Mouse (Mus musculus) C2C12 (cell line): ENCODE measurements around the gene Treh. TPM values are rescaled to one million over a fixed set of nuclear protein-coding genes. Genes with fewer than 3 reads are reported as not detected.

Experiments
- H3K27me3 ChIP-seq: one replicate; pipeline ENCODE4 v1.6.1; 2011; ENCODE audit not compliant: control insufficient read depth, insufficient read depth, insufficient read length
- H3K36me3 ChIP-seq: one replicate; pipeline ENCODE4 v1.6.1; 2011; ENCODE audit not compliant: control insufficient read depth, insufficient read depth
- H3K4me3 ChIP-seq: one replicate; pipeline ENCODE4 v1.5.1; 2011; ENCODE audit warnings: mild to moderate bottlenecking, control low read depth; ENCODE audit not compliant: poor library complexity, insufficient read depth, severe bottlenecking
- H3K79me2 ChIP-seq: one replicate; pipeline ENCODE4 v1.6.1; 2011; ENCODE audit not compliant: control insufficient read depth, insufficient read depth
- H3K79me3 ChIP-seq: one replicate; pipeline ENCODE4 v1.6.1; 2011; ENCODE audit warnings: low read depth, control low read depth
- H3ac ChIP-seq: one replicate; pipeline ENCODE3; 2011; ENCODE audit warnings: low read depth; ENCODE audit not compliant: control insufficient read depth, insufficient read length
- CEBPB ChIP-seq: IDR thresholded peaks from one replicate; pipeline ENCODE4 v1.6.1; 2011; ENCODE audit warnings: low read depth, mild to moderate bottlenecking, control low read depth, moderate library complexity
- CTCF ChIP-seq: IDR thresholded peaks from one replicate; pipeline ENCODE4 v1.5.1; 2011; ENCODE audit not compliant: control insufficient read depth, insufficient read depth, insufficient read length
- FOSL1 ChIP-seq: IDR thresholded peaks from one replicate; pipeline ENCODE4 v1.8.0; 2011; ENCODE audit warnings: mild to moderate bottlenecking, low read length; ENCODE audit not compliant: poor library complexity, insufficient read depth, severe bottlenecking
- MAX ChIP-seq: IDR thresholded peaks from one replicate; pipeline ENCODE4 v1.6.1; 2011; ENCODE audit warnings: mild to moderate bottlenecking, control low read depth
- MYOD1 ChIP-seq: IDR thresholded peaks from one replicate; pipeline ENCODE4 v1.6.1; 2011; ENCODE audit warnings: low read depth; ENCODE audit not compliant: control insufficient read depth, insufficient read length
- MYOG ChIP-seq: IDR thresholded peaks from one replicate; pipeline ENCODE4 v1.6.1; 2011; ENCODE audit not compliant: control insufficient read depth, insufficient read length; ENCODE audit errors: extremely low read depth
- USF1 ChIP-seq: IDR thresholded peaks from one replicate; pipeline ENCODE4 v1.6.1; 2011; ENCODE audit warnings: low read depth, mild to moderate bottlenecking, control low read depth, moderate library complexity
- polyA plus RNA-seq: library from polyadenylated mRNA; unstranded; fragments of >200 nt; fragmentation: generic; extraction: Trizol; gene quantifications from one replicate; pipeline ENCODE4 v1.2.1, GENCODE M21; 2012; ENCODE audit warnings: missing spikeins

Treh gene
- polyA plus RNA-seq, 1 experiment, result not detected

DNA sequence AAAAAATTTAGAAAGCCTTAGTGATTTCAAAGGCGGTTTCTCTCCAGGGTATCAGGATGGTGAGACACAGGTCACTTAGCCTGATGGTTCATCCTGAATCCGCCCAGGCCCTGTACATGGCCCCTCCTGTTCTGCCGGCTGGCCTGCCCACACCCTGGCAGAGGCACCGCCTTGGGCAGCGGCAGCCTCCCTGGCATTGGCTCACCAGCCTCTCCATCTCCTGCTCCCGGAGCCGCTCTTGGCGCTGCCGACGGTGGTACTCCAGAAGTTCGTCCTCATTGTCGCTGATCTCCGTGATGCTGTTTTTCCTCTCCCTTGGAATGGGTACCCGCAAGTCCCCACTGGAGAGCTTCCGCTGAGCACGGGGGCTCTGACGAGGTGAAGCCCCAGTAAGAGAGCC is 42.1 kb downstream of the Treh start:
- TF ChIP-seq CEBPB (no peak), FOSL1 (no peak), MYOD1 (no peak), CTCF (no peak), USF1 (no peak), MAX (no peak), MYOG (no peak)
- Histone ChIP-seq H3K4me3 (no peak overlapping the region), H3K36me3 (peaks cover 54% of the 10 kb centered on the region)

DNA sequence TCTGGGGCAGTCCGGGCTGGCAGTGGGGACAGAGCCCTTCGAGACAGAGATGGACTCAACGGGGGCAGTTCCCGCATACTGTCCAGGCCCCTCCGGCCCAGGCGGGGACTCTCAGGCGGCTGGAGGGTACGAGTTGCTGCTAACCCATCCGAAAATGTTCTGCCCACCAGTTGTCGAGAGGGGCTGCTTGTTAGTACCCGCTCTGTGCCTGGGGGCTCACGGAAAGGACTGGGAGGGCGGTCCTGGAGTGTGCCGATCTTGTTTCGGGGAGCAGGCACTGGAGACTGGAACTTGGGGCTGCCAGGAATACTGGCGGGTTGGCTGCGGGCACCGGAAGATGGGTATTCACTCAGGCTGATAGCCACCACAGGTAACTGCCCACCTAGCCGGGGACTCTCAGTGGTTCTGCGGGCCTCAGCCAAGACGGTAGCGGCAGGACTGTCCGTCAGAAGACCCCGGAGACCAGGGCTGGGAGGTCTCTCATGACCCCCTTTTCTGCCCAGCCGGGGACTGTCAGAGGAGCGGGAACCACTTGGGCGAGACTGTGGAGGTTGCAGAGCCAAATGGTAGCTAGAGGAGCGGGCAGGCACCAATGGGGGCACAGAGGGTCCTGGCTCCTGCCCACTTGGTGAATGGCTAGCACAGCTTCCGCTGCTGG is 42.8 kb downstream of the Treh start:
- Histone ChIP-seq H3K79me2 (peaks cover 39% of the 10 kb centered on the region), H3K4me3 (no peak overlapping the region), H3K27me3 (no peaks in the 10 kb centered on the region), H3ac (no peak overlapping the region), H3K79me3 (peaks cover 16% of the 10 kb centered on the region), H3K36me3 (peaks cover 46% of the 10 kb centered on the region)
- no peak for TF ChIP-seq USF1
- no peak for TF ChIP-seq CTCF
- TF ChIP-seq MYOD1, result no peak
- TF ChIP-seq CEBPB, result no peak
- TF ChIP-seq MAX, result no peak

More for the DNA sequence above, 42.1 kb downstream of the Treh start:
- H3K79me3 ChIP-seq, result peaks cover 10% of the 10 kb centered on the region
- H3ac ChIP-seq, result no peak overlapping the region
- no peaks in the 10 kb centered on the region for H3K27me3 ChIP-seq
- H3K79me2 ChIP-seq, result peaks cover 32% of the 10 kb centered on the region

DNA sequence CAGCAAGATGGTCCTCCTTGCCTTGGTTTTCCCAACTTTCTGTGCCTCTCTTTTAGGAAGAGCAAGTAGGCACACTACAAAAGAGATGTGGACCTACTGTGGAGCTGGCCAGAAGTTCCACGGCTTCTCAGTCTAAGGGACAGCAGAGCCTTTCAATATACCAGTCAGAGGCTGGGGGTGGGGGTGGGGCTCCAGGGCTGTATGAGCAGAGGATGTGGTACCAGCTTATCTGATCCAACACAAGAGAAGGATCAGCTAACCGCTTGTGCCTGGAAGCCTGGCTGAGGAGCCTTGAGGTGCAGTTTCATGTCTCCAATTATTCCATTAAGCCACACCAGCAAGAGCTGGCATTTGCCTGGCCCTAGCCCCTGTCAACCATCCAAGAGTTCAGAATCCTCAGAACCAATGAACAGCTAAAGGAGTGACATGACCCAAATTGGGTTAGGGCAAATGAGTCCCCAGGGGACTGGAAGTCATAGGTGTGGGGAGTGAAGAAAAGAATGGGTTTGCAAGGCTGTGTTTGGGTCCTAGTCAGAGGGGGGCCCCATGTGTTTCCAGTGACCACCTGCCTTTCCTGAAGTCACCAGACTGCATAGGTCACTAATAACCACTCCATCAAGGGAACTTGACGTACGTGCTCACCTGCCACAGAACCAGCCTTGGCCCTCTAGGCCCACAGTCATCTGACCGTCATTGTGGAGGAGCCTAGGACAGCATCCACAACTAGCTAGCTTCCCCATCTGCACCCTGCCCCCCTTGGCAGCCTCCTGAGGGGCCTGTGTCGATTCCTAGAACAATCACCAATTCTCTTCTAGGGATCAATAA is 44.2 kb downstream of the Treh start:
- H3K79me2 ChIP-seq, result peaks cover 51% of the 10 kb centered on the region
- H3K4me3 ChIP-seq, result no peak overlapping the region
- peaks cover 18% of the 10 kb centered on the region for H3K79me3 ChIP-seq
- peaks cover 38% of the 10 kb centered on the region for H3K36me3 ChIP-seq
- no peaks in the 10 kb centered on the region for H3K27me3 ChIP-seq
- TF ChIP-seq MAX (no peak), CEBPB (no peak), MYOD1 (no peak), CTCF (no peak), MYOG (no peak), USF1 (no peak), FOSL1 (no peak)
- H3ac ChIP-seq, result no peak overlapping the region

DNA sequence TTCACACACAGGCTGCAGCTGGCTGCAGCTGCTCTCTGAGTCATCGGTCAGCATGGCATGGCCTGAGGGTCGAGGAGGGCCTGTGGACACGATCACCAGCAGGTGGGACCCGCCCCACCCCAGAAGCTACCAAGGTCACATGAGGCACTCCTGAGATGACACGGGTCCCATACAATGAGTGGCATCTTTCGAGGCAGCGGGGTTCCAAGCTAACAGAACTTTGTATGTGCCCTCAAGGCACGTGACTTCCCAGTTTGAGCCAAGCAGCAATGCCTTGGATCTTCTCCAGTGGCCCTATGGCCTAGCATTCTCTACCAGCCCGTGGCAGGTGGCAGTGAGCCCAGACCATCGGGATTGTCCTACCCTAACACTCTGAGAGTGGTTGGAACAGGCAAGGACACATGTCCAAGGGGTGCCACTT is 44.8 kb downstream of the Treh start:
- H3K4me3 ChIP-seq, result no peak overlapping the region
- no peaks in the 10 kb centered on the region for H3K27me3 ChIP-seq
- TF ChIP-seq MAX (no peak), MYOG (no peak), FOSL1 (no peak), CEBPB (no peak), USF1 (peak; percentile 65), MYOD1 (peak; percentile 66)
- H3K36me3 ChIP-seq, result peaks cover 38% of the 10 kb centered on the region
- no peak overlapping the region for H3ac ChIP-seq
- H3K79me3 ChIP-seq, result peaks cover 19% of the 10 kb centered on the region
- H3K79me2 ChIP-seq, result peaks cover 56% of the 10 kb centered on the region

DNA sequence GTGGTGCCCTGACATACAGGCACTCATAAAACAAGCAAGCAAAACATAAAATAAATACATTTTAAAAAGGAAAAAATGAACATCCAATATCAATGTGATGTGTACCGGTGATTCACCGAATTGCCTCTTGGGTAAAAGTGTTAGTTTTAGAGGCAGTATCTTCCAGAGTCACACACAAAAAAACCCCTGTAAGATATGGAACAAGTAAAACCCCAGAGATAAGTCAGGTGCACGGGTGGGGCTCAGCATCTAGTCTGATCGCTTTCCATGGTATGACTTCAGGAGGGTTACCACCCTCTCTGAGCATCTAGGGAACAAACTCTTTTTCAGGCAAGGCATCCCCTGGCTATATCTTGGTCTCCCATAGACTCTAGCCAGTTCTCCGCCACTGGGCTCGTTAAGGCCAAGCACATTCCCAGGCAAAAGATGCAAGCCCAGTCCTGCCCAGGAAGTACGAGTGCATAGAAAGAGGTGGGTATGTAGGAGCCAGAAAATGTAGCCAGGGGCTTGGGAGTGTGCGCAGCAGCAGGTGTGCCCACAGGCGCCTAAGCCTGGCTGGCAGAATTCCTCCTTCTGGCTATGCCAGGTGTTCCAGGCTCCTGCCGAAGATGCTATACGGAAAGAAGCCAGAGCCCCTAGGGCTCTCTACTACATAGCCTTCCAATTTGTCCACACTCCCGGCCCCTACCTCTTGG is 46.1 kb downstream of the Treh start:
- peaks cover 31% of the 10 kb centered on the region for H3K36me3 ChIP-seq
- peaks cover 49% of the 10 kb centered on the region for H3K79me2 ChIP-seq
- H3K79me3 ChIP-seq, result peaks cover 19% of the 10 kb centered on the region
- TF ChIP-seq MYOD1, result no peak
- no peak for TF ChIP-seq USF1
- no peak for TF ChIP-seq MAX
- TF ChIP-seq MYOG, result no peak
- TF ChIP-seq CEBPB, result no peak
- TF ChIP-seq FOSL1, result no peak
- TF ChIP-seq CTCF, result no peak
- H3K27me3 ChIP-seq, result no peaks in the 10 kb centered on the region
- H3K4me3 ChIP-seq, result no peak overlapping the region
- no peak overlapping the region for H3ac ChIP-seq
